Mouse (Mus musculus): Measurements from ENCODE around the gene Atg10. TPM values are rescaled to one million over a fixed set of nuclear protein-coding genes. Genes with fewer than 3 reads are reported as not detected.

Gene Atg10
- total RNA-seq, 2 experiments from 2014 or later = 17.2 to 18.3 TPM

- DNase-seq (ENCODE audit: low spot score in 2 of 2) = peak in 1 of 2 experiments; percentile 36
Measured at GRCm38 (mm10) chr13:90896098-90896497, 327.7 kb downstream of the Atg10 start.

- DNase-seq (ENCODE audit: low spot score in 2 of 2) = no peak
Measured at GRCm38 (mm10) chr13:90894819-90895218, 328.9 kb downstream of the Atg10 start.

GRCm38 (mm10) chr13:90890111-90890510 is 333.7 kb downstream of the Atg10 start:
- DNase-seq (ENCODE audit: low spot score in 2 of 2) = no peak

GRCm38 (mm10) chr13:90886568-90886983 is 337.2 kb downstream of the Atg10 start:
- peak; percentile 30 to 85 for DNase-seq (ENCODE audit: low spot score in 2 of 2)

- DNase-seq (ENCODE audit: low spot score in 2 of 2) = no peak
Measured at GRCm38 (mm10) chr13:90885856-90886532, 337.8 kb downstream of the Atg10 start.

Other genes starting within 250 kb of the Atg10 start
- gene Ssbp2, start 236.3 kb upstream of the Atg10 start, total RNA-seq (2021) = 100 to 1,000 TPM; 117 to 135 TPM